Mouse (Mus musculus): Measurements from ENCODE around the gene Spi1.

GRCm38 (mm10) chr2:91108156-91108555 lies 26.0 kb downstream of the Spi1 start:
- TF ChIP-seq CTCF (IDR thresholded peaks at IDR 0.05; ENCODE audit: low read depth, low read length) (no peak), POLR2A (IDR thresholded peaks at IDR 0.05; ENCODE audit: extremely low read depth, insufficient read depth, low read length) (no peak)

Measured in liver, adult 2 months (tissue).